Mouse (Mus musculus) forebrain, embryonic 10.5 days (tissue): ENCODE results near the gene Cdh13. TPM values are rescaled to one million over a fixed set of nuclear protein-coding genes. Genes with fewer than 3 reads are reported as not detected.

ENCODE experiments used
- DNase-seq: peaks from one replicate; pipeline ENCODE4 v3.0.0-alpha.2; 2017; ENCODE audit warnings: low spot score; ENCODE audit errors: extremely low spot score
- H3K27ac ChIP-seq: fragments of 300-500 bp; sonication (generic); 2 replicates; pipeline ENCODE4 v1.5.1; 2016; ENCODE audit warnings: mild to moderate bottlenecking
- H3K27me3 ChIP-seq: fragments of 300-500 bp; sonication (generic); 2 replicates; pipeline ENCODE4 v1.6.1; 2016; ENCODE audit warnings: mild to moderate bottlenecking; ENCODE audit not compliant: poor library complexity, severe bottlenecking
- H3K36me3 ChIP-seq: fragments of 300-500 bp; sonication (generic); replicated peaks from 2 replicates; pipeline ENCODE4 v1.6.1; 2016; ENCODE audit warnings: mild to moderate bottlenecking, moderate library complexity
- H3K4me1 ChIP-seq: fragments of 300-500 bp; sonication (generic); 2 replicates; pipeline ENCODE4 v1.6.1; 2016
- H3K4me3 ChIP-seq: fragments of 300-500 bp; sonication (generic); 2 replicates; pipeline ENCODE4 v1.5.1; 2016; ENCODE audit warnings: mild to moderate bottlenecking, moderate library complexity
- H3K9me3 ChIP-seq: fragments of 300-500 bp; sonication (generic); 2 replicates; pipeline ENCODE4 v1.6.1; 2016; ENCODE audit warnings: mild to moderate bottlenecking, moderate library complexity
- WGBS: fragments of 180-500 bp; shearing (Covaris S2); methylation state at CpG from one replicate; pipeline ENCODE4 v1.1.7; 2016; 5-methylcytosine and 5-hydroxymethylcytosine counted together
- polyA plus RNA-seq: library from polyadenylated mRNA; unstranded; fragments of >200 nt; fragmentation: Nextera tagmentation; extraction: Ambion mirVana; gene quantifications from 2 replicates; pipeline ENCODE4 v1.2.1, GENCODE M21; 2016

Cdh13 gene
- polyA plus RNA-seq, 1 experiment from 2014 or later, result 3.3 TPM

- Histone ChIP-seq H3K9me3 (no peaks in the 10 kb centered on the region), H3K4me1 (no peaks in the 10 kb centered on the region), H3K36me3 (no peaks in the 10 kb centered on the region), H3K27ac (no peak overlapping the region), H3K4me3 (no peak overlapping the region), H3K27me3 (no peaks in the 10 kb centered on the region)
- DNase-seq, result no peak
- WGBS, result 83% methylated on average over 11 of the region's 11 CpGs
Measured at GRCm38 (mm10) chr8:119020781-119021180, 737.2 kb downstream of the Cdh13 start.

- DNase-seq, result no peak
- no peaks in the 10 kb centered on the region for H3K9me3 ChIP-seq
- no peak overlapping the region for H3K27ac ChIP-seq
- no peaks in the 10 kb centered on the region for H3K27me3 ChIP-seq
- WGBS, result 91% methylated on average over 11 of the region's 11 CpGs
- no peaks in the 10 kb centered on the region for H3K4me1 ChIP-seq
- no peaks in the 10 kb centered on the region for H3K36me3 ChIP-seq
- no peak overlapping the region for H3K4me3 ChIP-seq
Measured at GRCm38 (mm10) chr8:119021478-119021877, 737.9 kb downstream of the Cdh13 start.

- Histone ChIP-seq H3K9me3 (no peaks in the 10 kb centered on the region), H3K4me3 (no peak overlapping the region), H3K4me1 (no peaks in the 10 kb centered on the region), H3K27me3 (no peaks in the 10 kb centered on the region), H3K36me3 (no peaks in the 10 kb centered on the region), H3K27ac (no peak overlapping the region)
- 71% methylated on average over 9 of the region's 9 CpGs for WGBS
- no peak for DNase-seq
Measured at GRCm38 (mm10) chr8:119022301-119022870, 738.9 kb downstream of the Cdh13 start.

GRCm38 (mm10) chr8:119033398-119033797, 749.9 kb downstream of the Cdh13 start:
- no peaks in the 10 kb centered on the region for H3K4me1 ChIP-seq
- no peaks in the 10 kb centered on the region for H3K27me3 ChIP-seq
- DNase-seq, result no peak
- H3K36me3 ChIP-seq, result no peaks in the 10 kb centered on the region
- H3K4me3 ChIP-seq, result no peak overlapping the region
- no peak overlapping the region for H3K27ac ChIP-seq
- H3K9me3 ChIP-seq, result peaks cover 10% of the 10 kb centered on the region; the same call in 1 of the 2 replicates
- WGBS, result 91% methylated on average over 11 of the region's 11 CpGs

- no peaks in the 10 kb centered on the region for H3K4me1 ChIP-seq
- H3K9me3 ChIP-seq, result peaks cover 10% of the 10 kb centered on the region; the same call in 1 of the 2 replicates
- no peaks in the 10 kb centered on the region for H3K27me3 ChIP-seq
- DNase-seq, result no peak
- no peaks in the 10 kb centered on the region for H3K36me3 ChIP-seq
- H3K4me3 ChIP-seq, result no peak overlapping the region
- H3K27ac ChIP-seq, result no peak overlapping the region
- 90% methylated on average over 3 of the region's 3 CpGs for WGBS
Measured at GRCm38 (mm10) chr8:119034037-119034436, 750.5 kb downstream of the Cdh13 start.

- H3K27me3 ChIP-seq, result no peaks in the 10 kb centered on the region
- H3K36me3 ChIP-seq, result no peaks in the 10 kb centered on the region
- no peak overlapping the region for H3K27ac ChIP-seq
- no peak for DNase-seq
- peaks cover 10% of the 10 kb centered on the region; the same call in 1 of the 2 replicates for H3K9me3 ChIP-seq
- no peak overlapping the region for H3K4me3 ChIP-seq
- no peaks in the 10 kb centered on the region for H3K4me1 ChIP-seq
- 88% methylated on average over 7 of the region's 7 CpGs for WGBS
Measured at GRCm38 (mm10) chr8:119035126-119035525, 751.6 kb downstream of the Cdh13 start.

- DNase-seq, result no peak
- Histone ChIP-seq H3K27me3 (no peaks in the 10 kb centered on the region), H3K27ac (no peak overlapping the region), H3K4me1 (no peaks in the 10 kb centered on the region), H3K36me3 (no peaks in the 10 kb centered on the region), H3K9me3 (no peaks in the 10 kb centered on the region), H3K4me3 (no peak overlapping the region)
- 90% methylated on average over 11 of the region's 11 CpGs for WGBS
Measured at GRCm38 (mm10) chr8:119037571-119037970, 754.0 kb downstream of the Cdh13 start.

- Histone ChIP-seq H3K4me1 (no peaks in the 10 kb centered on the region), H3K27me3 (no peaks in the 10 kb centered on the region), H3K9me3 (0 out of 2 replicates have a peak, but pooled peaks cover 3% of the 10 kb centered on the region), H3K4me3 (no peak overlapping the region), H3K27ac (no peak overlapping the region), H3K36me3 (no peaks in the 10 kb centered on the region)
- WGBS, result 86% methylated on average over 2 of the region's 2 CpGs
- no peak for DNase-seq
Measured at GRCm38 (mm10) chr8:119039358-119039757, 755.8 kb downstream of the Cdh13 start.

- no peaks in the 10 kb centered on the region for H3K4me1 ChIP-seq
- H3K4me3 ChIP-seq, result no peak overlapping the region
- no peaks in the 10 kb centered on the region for H3K27me3 ChIP-seq
- DNase-seq, result no peak
- H3K9me3 ChIP-seq, result no peaks in the 10 kb centered on the region
- H3K36me3 ChIP-seq, result no peaks in the 10 kb centered on the region
- 85% methylated on average over 5 of the region's 5 CpGs for WGBS
- H3K27ac ChIP-seq, result no peak overlapping the region
Measured at GRCm38 (mm10) chr8:119057876-119058275, 774.3 kb downstream of the Cdh13 start.

- DNase-seq, result no peak
- Histone ChIP-seq H3K4me3 (no peak overlapping the region), H3K9me3 (no peaks in the 10 kb centered on the region), H3K27me3 (no peaks in the 10 kb centered on the region), H3K36me3 (no peaks in the 10 kb centered on the region), H3K4me1 (no peaks in the 10 kb centered on the region), H3K27ac (no peak overlapping the region)
- 86% methylated on average over 12 of the region's 12 CpGs for WGBS
Measured at GRCm38 (mm10) chr8:119061671-119062070, 778.1 kb downstream of the Cdh13 start.

GRCm38 (mm10) chr8:119064523-119064922, 781.0 kb downstream of the Cdh13 start:
- no peaks in the 10 kb centered on the region for H3K36me3 ChIP-seq
- no peak overlapping the region for H3K27ac ChIP-seq
- WGBS, result 21% methylated on average over 11 of the region's 11 CpGs
- H3K9me3 ChIP-seq, result no peaks in the 10 kb centered on the region
- no peak overlapping the region for H3K4me3 ChIP-seq
- H3K27me3 ChIP-seq, result no peaks in the 10 kb centered on the region
- no peaks in the 10 kb centered on the region for H3K4me1 ChIP-seq
- DNase-seq, result peak; percentile 60

- H3K27me3 ChIP-seq, result no peaks in the 10 kb centered on the region
- no peaks in the 10 kb centered on the region for H3K9me3 ChIP-seq
- WGBS, result 87% methylated on average over 6 of the region's 6 CpGs
- peaks cover 9% of the 10 kb centered on the region for H3K4me1 ChIP-seq
- no peaks in the 10 kb centered on the region for H3K36me3 ChIP-seq
- no peak overlapping the region for H3K27ac ChIP-seq
- DNase-seq, result no peak
- no peak overlapping the region for H3K4me3 ChIP-seq
Measured at GRCm38 (mm10) chr8:119072291-119072690, 788.8 kb downstream of the Cdh13 start.

GRCm38 (mm10) chr8:119085022-119085421, 801.5 kb downstream of the Cdh13 start:
- no peak for DNase-seq
- no peaks in the 10 kb centered on the region for H3K4me1 ChIP-seq
- 87% methylated on average over 8 of the region's 8 CpGs for WGBS

GRCm38 (mm10) chr8:119098261-119098660, 814.7 kb downstream of the Cdh13 start:
- 38% methylated on average over 6 of the region's 6 CpGs for WGBS
- Histone ChIP-seq H3K4me3 (no peak overlapping the region), H3K27me3 (no peaks in the 10 kb centered on the region), H3K4me1 (peaks cover 19% of the 10 kb centered on the region), H3K9me3 (no peaks in the 10 kb centered on the region), H3K27ac (no peak overlapping the region; the same call in 1 of the 2 replicates), H3K36me3 (no peaks in the 10 kb centered on the region)
- DNase-seq, result no peak

More at GRCm38 (mm10) chr8:119085022-119085421, 801.5 kb downstream of the Cdh13 start:
- H3K27me3 ChIP-seq, result no peaks in the 10 kb centered on the region
- H3K9me3 ChIP-seq, result no peaks in the 10 kb centered on the region
- no peak overlapping the region for H3K4me3 ChIP-seq
- H3K36me3 ChIP-seq, result no peaks in the 10 kb centered on the region
- no peak overlapping the region for H3K27ac ChIP-seq
